Mouse (Mus musculus) A20 (cell line): ENCODE results near the gene Ptprn2.

Source experiments
- DNase-seq: peaks from one replicate; pipeline ENCODE4 v3.0.0-alpha.2; 2011; ENCODE audit warnings: low read depth, low spot score

Ptprn2 gene

GRCm38 (mm10) chr12:116778095-116779090 is 292.9 kb downstream of the Ptprn2 start:
- DNase-seq = no peak

- DNase-seq = no peak
These were observed 294.9 kb downstream of the Ptprn2 start for GRCm38 (mm10) chr12:116780419-116780818.

GRCm38 (mm10) chr12:116785731-116786130 is 300.2 kb downstream of the Ptprn2 start:
- DNase-seq = no peak

- DNase-seq = no peak
These were observed 302.8 kb downstream of the Ptprn2 start for GRCm38 (mm10) chr12:116788346-116788745.

- DNase-seq = no peak
These were observed 317.8 kb downstream of the Ptprn2 start for GRCm38 (mm10) chr12:116803331-116803730.

- no peak for DNase-seq
These were observed 319.2 kb downstream of the Ptprn2 start for GRCm38 (mm10) chr12:116804712-116805111.

GRCm38 (mm10) chr12:116805129-116805809 is 319.7 kb downstream of the Ptprn2 start:
- DNase-seq = no peak

- no peak for DNase-seq
These were observed 320.6 kb downstream of the Ptprn2 start for GRCm38 (mm10) chr12:116806089-116806488.

GRCm38 (mm10) chr12:116813012-116813411 is 327.5 kb downstream of the Ptprn2 start:
- DNase-seq = no peak

GRCm38 (mm10) chr12:116819836-116820235 is 334.3 kb downstream of the Ptprn2 start:
- no peak for DNase-seq

GRCm38 (mm10) chr12:116823341-116823740 is 337.8 kb downstream of the Ptprn2 start:
- no peak for DNase-seq

- no peak for DNase-seq
These were observed 342.2 kb downstream of the Ptprn2 start for GRCm38 (mm10) chr12:116827748-116828147.

GRCm38 (mm10) chr12:116838611-116839192 is 353.2 kb downstream of the Ptprn2 start:
- DNase-seq = no peak

GRCm38 (mm10) chr12:116842723-116843272 is 357.3 kb downstream of the Ptprn2 start:
- no peak for DNase-seq

GRCm38 (mm10) chr12:116846220-116846619 is 360.7 kb downstream of the Ptprn2 start:
- DNase-seq = no peak

GRCm38 (mm10) chr12:116847021-116847420 is 361.5 kb downstream of the Ptprn2 start:
- DNase-seq = no peak

GRCm38 (mm10) chr12:116856307-116856706 is 370.8 kb downstream of the Ptprn2 start:
- DNase-seq = no peak

GRCm38 (mm10) chr12:116861360-116862017 is 376.0 kb downstream of the Ptprn2 start:
- DNase-seq = no peak

- DNase-seq = no peak
These were observed 377.9 kb downstream of the Ptprn2 start for GRCm38 (mm10) chr12:116863291-116863899.

GRCm38 (mm10) chr12:116873866-116874585 is 388.5 kb downstream of the Ptprn2 start:
- DNase-seq = no peak
